Mouse (Mus musculus): ENCODE data around the gene Frmd6. TPM values are rescaled to one million over a fixed set of nuclear protein-coding genes. Genes with fewer than 3 reads are reported as not detected.

Gene Frmd6
- total RNA-seq, 2 experiments from 2014 or later, result 70.4 to 124 TPM

Other genes with a start within 250 kb of the Frmd6 start
- 100 to 1,000 TPM; 173 to 207 TPM for gene Actr10, start 112.3 kb downstream of the Frmd6 start, total RNA-seq (2021)
- 100 to 1,000 TPM; 377 to 394 TPM for gene Psma3, start 149.1 kb downstream of the Frmd6 start, total RNA-seq (2021)
- 10 to 100 TPM; 18.6 to 20.3 TPM for gene Arid4a, start 190.5 kb downstream of the Frmd6 start, total RNA-seq (2021)

All from adrenal gland, adult 18-20 months (tissue).